ENCODE assay signal across 17 mouse cellular contexts in the genomic region with DNA sequence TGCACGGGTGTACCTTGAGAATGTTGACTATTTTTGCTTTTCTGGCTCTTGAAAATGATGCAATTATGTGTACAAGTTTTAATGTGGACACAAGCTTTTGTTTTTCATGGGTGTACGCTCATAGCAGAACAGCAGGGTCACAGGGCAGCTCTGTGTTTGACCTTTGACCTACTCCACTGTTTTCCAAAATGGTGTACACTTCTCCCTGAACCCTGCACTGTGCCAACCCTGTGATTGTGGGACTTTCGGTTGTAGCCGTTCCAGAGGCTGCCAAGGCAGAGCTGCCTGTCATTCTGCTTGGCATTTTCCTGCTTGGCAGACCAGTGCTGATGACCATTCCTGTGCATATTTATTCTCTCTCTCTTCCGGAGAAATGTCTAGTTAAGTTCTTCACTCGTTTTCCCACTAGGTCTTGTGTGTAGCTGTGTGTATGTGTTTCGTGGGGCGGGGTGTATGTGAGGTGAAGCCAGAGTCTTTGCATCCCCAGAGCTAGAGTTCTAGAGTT.
"Had no signal": no experiment of that assay in that cellular context is flagged by ENCODE, and none has a peak within 500 bp of the region (broad histone marks: within the 10 kb centered on the region; RNA-seq: fewer than 3 reads in every experiment).

No protein-coding gene starts in this region.

- DNase-seq: kidney, postnatal 4 days; liver, embryonic 13.5 days; lung, adult 2 months; lung, postnatal 36 days; midbrain, embryonic 14.5 days; right cerebral cortex, adult 18-20 months; right cerebral cortex, postnatal 25 days; spleen, adult 18-20 months; thymus, adult 18-20 months; thymus, postnatal 25 days had no signal

- H3K4me1 ChIP-seq: limb, embryonic 12.5 days had no signal

- H3K36me3 ChIP-seq: intestine, embryonic 15.5 days; limb, embryonic 12.5 days; liver, embryonic 13.5 days; midbrain, embryonic 10.5 days; neural tube, embryonic 15.5 days had no signal

- H3K4me3 ChIP-seq: intestine, embryonic 15.5 days; layer of hippocampus, adult 2 months; limb, embryonic 12.5 days; liver, embryonic 13.5 days; midbrain, embryonic 10.5 days; myocyte; neural tube, embryonic 15.5 days had no signal

- ATAC-seq: intestine, embryonic 15.5 days; lung, postnatal 0 days had no signal

- H3K27ac ChIP-seq: intestine, embryonic 15.5 days; layer of hippocampus, adult 2 months; limb, embryonic 12.5 days; liver, embryonic 13.5 days; midbrain, embryonic 10.5 days; neural tube, embryonic 15.5 days had no signal

- H3K4me2 ChIP-seq: intestine, embryonic 15.5 days; limb, embryonic 12.5 days; liver, embryonic 13.5 days; neural tube, embryonic 15.5 days had no signal

- H3K27me3 ChIP-seq: intestine, embryonic 15.5 days; limb, embryonic 12.5 days; liver, embryonic 13.5 days; neural tube, embryonic 15.5 days had no signal

- H3K9ac ChIP-seq: intestine, embryonic 15.5 days; limb, embryonic 12.5 days; liver, embryonic 13.5 days; neural tube, embryonic 15.5 days had no signal

- H3K9me3 ChIP-seq: intestine, embryonic 15.5 days; limb, embryonic 12.5 days; liver, embryonic 13.5 days; midbrain, embryonic 10.5 days; neural tube, embryonic 15.5 days had no signal
